Mouse (Mus musculus) neural tube, embryonic 11.5 days (tissue): ENCODE data around the gene Foxn3. TPM values are rescaled to one million over a fixed set of nuclear protein-coding genes. Genes with fewer than 3 reads are reported as not detected.

Source experiments
- ATAC-seq: fragments of 200-750 bp; cut with Nextera tagmentation; 2 replicates; pipeline ENCODE4 v1.8.0; 2017; ENCODE audit warnings: moderate number of reproducible peaks, mild to moderate bottlenecking, moderate TSS enrichment, moderate library complexity; ENCODE audit not compliant: insufficient read depth, low FRiP score, low TSS enrichment
- DNase-seq: peaks from one replicate; pipeline ENCODE4 v3.0.0-alpha.2; 2015; ENCODE audit warnings: low spot score
- H3K27ac ChIP-seq: fragments of 300-500 bp; sonication (generic); 2 replicates; pipeline ENCODE4 v1.5.1; 2014; ENCODE audit warnings: low read depth, mild to moderate bottlenecking, low read length
- H3K27me3 ChIP-seq: fragments of 300-500 bp; sonication (generic); 2 replicates; pipeline ENCODE4 v1.6.1; 2014; ENCODE audit warnings: mild to moderate bottlenecking, low read length, mixed read lengths; ENCODE audit not compliant: control insufficient read depth, insufficient read depth
- H3K36me3 ChIP-seq: fragments of 300-500 bp; sonication (generic); 2 replicates; pipeline ENCODE4 v1.6.1; 2014; ENCODE audit warnings: mild to moderate bottlenecking, low read length, moderate library complexity, mixed read lengths; ENCODE audit not compliant: control insufficient read depth, insufficient read depth
- H3K4me1 ChIP-seq: fragments of 300-500 bp; sonication (generic); 2 replicates; pipeline ENCODE4 v1.6.1; 2014; ENCODE audit warnings: low read length, mixed read lengths; ENCODE audit not compliant: control insufficient read depth, insufficient read depth
- H3K4me2 ChIP-seq: fragments of 300-500 bp; sonication (generic); 2 replicates; pipeline ENCODE4 v1.6.1; 2014; ENCODE audit warnings: low read depth, mild to moderate bottlenecking, moderate library complexity
- H3K4me3 ChIP-seq: fragments of 300-500 bp; sonication (generic); 2 replicates; pipeline ENCODE4 v1.5.1; 2014; ENCODE audit warnings: low read depth, low read length
- H3K9ac ChIP-seq: fragments of 300-500 bp; sonication (generic); 2 replicates; pipeline ENCODE4 v1.6.1; 2014; ENCODE audit warnings: mild to moderate bottlenecking, low read length
- H3K9me3 ChIP-seq: fragments of 300-500 bp; sonication (generic); 2 replicates; pipeline ENCODE4 v1.6.1; 2016; ENCODE audit warnings: low read length; ENCODE audit not compliant: control insufficient read depth
- WGBS: fragments of 180-500 bp; shearing (Covaris S2); extraction: QIAGEN DNeasy Blood & Tissue Kit; methylation state at CpG from one replicate; pipeline ENCODE4 v1.1.7; 2014; 5-methylcytosine and 5-hydroxymethylcytosine counted together
- polyA plus RNA-seq: library from polyadenylated mRNA; unstranded; fragments of >200 nt; fragmentation: Nextera tagmentation; extraction: Ambion mirVana; gene quantifications from 2 replicates; pipeline ENCODE4 v1.2.1, GENCODE M21; 2014

Gene Foxn3
- polyA plus RNA-seq: 85.8 and 88.1 TPM in 2 replicates

GRCm38 (mm10) chr12:99563219-99564059 lies at the start of gene Foxn3:
TSS of gene Foxn3 (minus strand) at chr12:99563582.
- no peaks in the 10 kb centered on the region for H3K36me3 ChIP-seq
- peak within 1 kb of the TSS; percentile 69 for H3K4me3 ChIP-seq
- peak within 1 kb of the TSS; percentile 70 for H3K4me2 ChIP-seq
- H3K27me3 ChIP-seq: no peaks in the 10 kb centered on the region
- peak within 1 kb of the TSS; percentile 85 for H3K9ac ChIP-seq
- ATAC-seq: peak; percentile 92
- peak within 1 kb of the TSS; percentile 87 for H3K27ac ChIP-seq
- DNase-seq: peak; percentile 89
- H3K9me3 ChIP-seq: no peaks in the 10 kb centered on the region
- under 1% methylated on average over 60 of the region's 66 CpGs for WGBS
- peaks cover 12% of the 10 kb centered on the region; the same call in 1 of the 2 replicates for H3K4me1 ChIP-seq

DNA sequence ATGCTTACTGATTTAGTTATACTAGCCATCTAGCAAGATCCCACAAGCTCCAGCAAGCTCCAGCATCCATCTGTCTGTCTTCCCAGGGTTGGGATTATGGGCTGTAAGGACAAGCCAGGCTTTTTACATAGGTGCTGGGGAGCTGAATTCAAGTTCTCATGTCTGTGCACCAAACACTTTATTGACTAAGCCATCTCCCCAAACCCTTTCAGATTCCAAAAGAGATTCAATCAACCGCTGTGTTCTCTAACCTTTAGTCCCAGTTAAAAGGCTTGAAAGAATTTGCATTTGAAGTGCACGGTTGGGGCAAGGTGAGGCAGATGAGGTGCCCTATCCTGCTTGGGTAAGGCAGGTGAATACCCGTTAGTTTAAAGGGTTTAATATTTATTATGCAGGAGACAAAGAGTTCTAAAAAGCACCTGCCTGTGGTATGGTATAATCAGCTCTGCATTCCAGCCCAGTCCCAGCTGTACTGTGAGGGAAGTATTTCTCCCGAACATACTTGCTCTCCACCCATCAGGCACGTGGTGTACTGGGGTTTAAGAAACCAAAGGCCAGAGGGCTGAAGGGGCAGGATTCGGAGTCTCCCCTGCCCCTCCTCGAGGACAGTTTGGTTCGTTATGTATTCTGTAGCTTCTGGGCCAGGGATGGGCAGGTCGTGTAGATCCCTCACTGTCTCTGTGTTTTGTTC lies 48.9 kb upstream of the Foxn3 start:
- 0 out of 2 replicates have a peak, but pooled peaks cover 2% of the 10 kb centered on the region for H3K4me1 ChIP-seq
- H3K9ac ChIP-seq: no peak overlapping the region
- H3K36me3 ChIP-seq: no peaks in the 10 kb centered on the region
- DNase-seq: no peak
- WGBS: 47% methylated on average over 9 of the region's 9 CpGs
- no peak overlapping the region for H3K4me2 ChIP-seq
- no peak overlapping the region for H3K27ac ChIP-seq
- no peaks in the 10 kb centered on the region for H3K9me3 ChIP-seq
- no peaks in the 10 kb centered on the region for H3K27me3 ChIP-seq
- H3K4me3 ChIP-seq: no peak overlapping the region
- no peak for ATAC-seq

DNA sequence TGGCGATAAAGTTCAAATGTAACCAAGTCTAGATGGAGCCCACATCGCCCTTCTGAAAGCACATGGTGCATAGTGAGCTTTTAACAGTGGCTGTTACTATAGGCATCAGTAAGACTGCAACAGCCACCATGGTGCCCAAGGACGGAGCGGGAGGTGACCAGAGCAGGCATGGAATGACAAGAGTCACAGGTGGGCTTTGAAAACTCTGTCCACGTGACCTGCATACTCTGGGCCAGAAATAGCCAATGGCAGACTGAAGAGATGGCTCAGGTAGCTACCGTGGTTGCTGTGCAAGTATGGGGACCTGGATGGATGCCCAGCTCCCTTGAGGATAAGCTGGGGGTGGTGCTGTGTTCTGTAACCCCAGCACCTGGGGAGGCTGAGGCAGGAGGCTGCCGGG lies 47.5 kb upstream of the Foxn3 start:
- DNase-seq (no peak), ATAC-seq (no peak)
- Histone ChIP-seq H3K36me3 (no peaks in the 10 kb centered on the region), H3K27me3 (no peaks in the 10 kb centered on the region), H3K27ac (no peak overlapping the region), H3K4me3 (no peak overlapping the region), H3K9ac (no peak overlapping the region), H3K4me1 (no peaks in the 10 kb centered on the region), H3K9me3 (no peaks in the 10 kb centered on the region), H3K4me2 (no peak overlapping the region)
- WGBS: 91% methylated on average over 7 of the region's 7 CpGs

DNA sequence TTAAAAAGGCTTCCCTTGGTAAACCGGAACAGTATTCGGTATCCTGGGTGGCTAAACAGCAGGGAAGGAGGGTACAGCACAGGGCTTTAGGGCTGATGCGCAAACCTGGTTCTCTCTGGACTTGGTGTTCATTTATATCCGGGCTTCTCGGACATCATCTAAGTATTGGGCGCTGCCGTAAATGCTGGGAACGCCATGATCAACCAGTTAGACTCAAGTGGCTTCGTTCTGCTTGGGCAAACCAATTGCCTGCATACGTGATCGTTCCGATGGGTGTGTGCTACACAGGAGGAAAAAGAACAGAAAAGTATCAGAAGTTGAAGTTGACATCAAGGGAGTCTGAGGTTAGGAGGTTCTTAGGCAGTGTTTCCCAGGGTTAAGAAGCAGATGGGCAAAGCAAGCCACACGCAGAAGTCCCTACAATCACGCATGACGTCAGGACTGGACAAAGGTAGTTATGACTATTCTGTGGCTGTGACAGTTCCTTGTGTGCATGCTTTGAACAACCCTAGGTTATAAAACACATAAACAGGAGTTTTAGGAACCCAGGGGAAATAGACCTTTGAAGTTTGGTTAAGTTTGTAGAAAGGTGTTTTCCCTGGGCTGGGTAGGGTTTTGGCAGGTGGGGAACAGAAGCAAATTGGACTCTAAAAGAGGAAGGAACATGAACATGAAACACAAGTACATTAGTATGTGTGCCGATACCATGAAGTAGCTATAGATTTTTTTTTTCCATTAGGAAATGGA lies 46.9 kb upstream of the Foxn3 start:
- Histone ChIP-seq H3K9ac (no peak overlapping the region), H3K4me2 (no peak overlapping the region), H3K27me3 (no peaks in the 10 kb centered on the region), H3K27ac (no peak overlapping the region), H3K9me3 (no peaks in the 10 kb centered on the region), H3K4me1 (no peaks in the 10 kb centered on the region), H3K4me3 (no peak overlapping the region), H3K36me3 (no peaks in the 10 kb centered on the region)
- ATAC-seq: no peak
- no peak for DNase-seq
- WGBS: 89% methylated on average over 16 of the region's 16 CpGs

DNA sequence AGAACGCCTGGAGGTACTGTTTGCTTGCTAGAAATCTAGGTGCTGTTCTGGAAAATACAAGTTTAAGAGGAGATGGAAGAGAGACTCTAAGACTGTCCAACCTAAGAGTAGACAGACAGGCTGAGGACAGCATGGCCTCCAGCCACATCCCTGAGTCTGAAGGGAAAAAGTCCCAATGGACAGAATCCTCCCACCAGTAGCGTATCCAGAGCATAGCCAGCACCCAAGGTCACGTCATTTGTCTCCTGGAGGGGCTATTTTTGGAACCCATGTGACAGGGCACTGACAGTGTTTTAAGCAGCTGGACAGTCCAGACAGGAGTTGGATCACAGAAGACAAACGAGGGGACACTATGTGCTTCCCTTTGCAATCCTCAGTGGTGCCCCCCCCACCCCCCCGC lies 46.3 kb upstream of the Foxn3 start:
- Histone ChIP-seq H3K9ac (no peak overlapping the region), H3K4me1 (no peaks in the 10 kb centered on the region), H3K27ac (no peak overlapping the region), H3K4me2 (no peak overlapping the region), H3K36me3 (no peaks in the 10 kb centered on the region), H3K4me3 (no peak overlapping the region), H3K9me3 (no peaks in the 10 kb centered on the region), H3K27me3 (no peaks in the 10 kb centered on the region)
- ATAC-seq: no peak
- WGBS: 75% methylated on average over 5 of the region's 5 CpGs
- no peak for DNase-seq

DNA sequence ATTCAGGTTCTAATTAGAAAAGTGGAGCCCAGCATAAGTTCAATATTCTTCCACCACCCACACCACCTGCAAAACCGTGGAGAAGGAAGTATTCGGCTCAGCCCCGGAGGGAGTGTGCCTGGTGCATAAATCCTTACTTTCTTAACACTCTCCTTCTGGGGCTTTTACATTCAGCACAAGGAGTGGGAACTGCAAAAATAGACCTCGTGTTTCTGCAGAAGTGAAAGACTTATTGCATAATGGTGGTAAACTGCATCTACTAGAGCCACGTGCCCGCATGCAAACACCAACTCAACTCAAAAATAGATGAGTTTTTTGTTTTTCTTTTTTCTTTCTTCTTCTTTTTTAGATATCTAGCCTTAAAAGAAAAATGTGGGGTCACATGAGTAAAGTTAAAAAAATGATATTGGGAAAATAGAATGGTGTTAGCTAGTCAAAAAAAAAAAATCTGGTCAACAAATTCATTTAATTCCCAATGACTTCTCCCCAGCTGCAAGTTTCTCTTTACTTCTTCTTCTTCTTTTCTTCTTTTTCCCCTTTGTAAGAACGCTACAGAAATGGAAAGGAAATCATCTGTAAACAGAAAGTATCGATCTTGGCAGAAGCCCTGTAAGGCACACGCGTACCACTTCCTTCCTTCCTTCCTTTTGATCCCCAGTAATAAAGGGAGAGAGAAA lies 45.0 kb upstream of the Foxn3 start:
- H3K27ac ChIP-seq: no peak overlapping the region
- WGBS: 85% methylated on average over 10 of the region's 10 CpGs

GRCm38 (mm10) chr12:99603381-99603780 lies 40.0 kb upstream of the Foxn3 start:
- H3K27me3 ChIP-seq: no peaks in the 10 kb centered on the region
- H3K9ac ChIP-seq: no peak overlapping the region
- H3K27ac ChIP-seq: no peak overlapping the region
- no peak overlapping the region for H3K4me2 ChIP-seq
- ATAC-seq (no peak), DNase-seq (no peak)
- H3K4me3 ChIP-seq: no peak overlapping the region
- WGBS: 77% methylated on average over 2 of the region's 2 CpGs
- H3K36me3 ChIP-seq: no peaks in the 10 kb centered on the region
- no peaks in the 10 kb centered on the region for H3K4me1 ChIP-seq
- H3K9me3 ChIP-seq: no peaks in the 10 kb centered on the region

More for the DNA sequence above, 45.0 kb upstream of the Foxn3 start:
- Histone ChIP-seq H3K36me3 (no peaks in the 10 kb centered on the region), H3K9me3 (no peaks in the 10 kb centered on the region), H3K4me2 (no peak overlapping the region), H3K9ac (no peak overlapping the region), H3K4me3 (no peak overlapping the region), H3K27me3 (no peaks in the 10 kb centered on the region), H3K4me1 (no peaks in the 10 kb centered on the region)
- ATAC-seq (no peak), DNase-seq (no peak)

GRCm38 (mm10) chr12:99601841-99602240 lies 38.5 kb upstream of the Foxn3 start:
- no peaks in the 10 kb centered on the region for H3K4me1 ChIP-seq
- no peaks in the 10 kb centered on the region for H3K9me3 ChIP-seq
- no peak overlapping the region for H3K9ac ChIP-seq
- WGBS: 98% methylated on average over 3 of the region's 3 CpGs
- DNase-seq: no peak
- H3K36me3 ChIP-seq: no peaks in the 10 kb centered on the region
- H3K4me3 ChIP-seq: no peak overlapping the region
- H3K27me3 ChIP-seq: no peaks in the 10 kb centered on the region
- no peak overlapping the region for H3K4me2 ChIP-seq
- no peak overlapping the region for H3K27ac ChIP-seq
- no peak for ATAC-seq
